Mouse (Mus musculus): Measurements from ENCODE around the gene Dmgdh. TPM values are rescaled to one million over a fixed set of nuclear protein-coding genes. Genes with fewer than 3 reads are reported as not detected.

Gene Dmgdh
- polyA plus RNA-seq, 1 experiment: not detected

GRCm38 (mm10) chr13:93657941-93658340, 16.3 kb upstream of the Dmgdh start:
- H3K4me3 ChIP-seq (ENCODE audit: insufficient read depth, low read length): no peak overlapping the region
- no peaks in the 10 kb centered on the region for H3K4me1 ChIP-seq (ENCODE audit: control insufficient read depth, insufficient read depth, low read length)
- TF ChIP-seq POLR2A (IDR thresholded peaks at IDR 0.05; ENCODE audit: low read depth, low read length): no peak
- no peak for TF ChIP-seq CTCF (IDR thresholded peaks at IDR 0.05; ENCODE audit: borderline replicate concordance, insufficient read depth, low read length)
- no peak overlapping the region for H3K27ac ChIP-seq (ENCODE audit: insufficient read depth, low read length)

GRCm38 (mm10) chr13:93667586-93667985, 6.6 kb upstream of the Dmgdh start:
- H3K4me1 ChIP-seq (ENCODE audit: control insufficient read depth, insufficient read depth, low read length): no peaks in the 10 kb centered on the region
- H3K4me3 ChIP-seq (ENCODE audit: insufficient read depth, low read length): no peak overlapping the region
- no peak overlapping the region for H3K27ac ChIP-seq (ENCODE audit: insufficient read depth, low read length)
- no peak for TF ChIP-seq POLR2A (IDR thresholded peaks at IDR 0.05; ENCODE audit: low read depth, low read length)

GRCm38 (mm10) chr13:93672371-93672770, 1.9 kb upstream of the Dmgdh start:
- TF ChIP-seq CTCF (IDR thresholded peaks at IDR 0.05; ENCODE audit: borderline replicate concordance, insufficient read depth, low read length) (no peak), POLR2A (IDR thresholded peaks at IDR 0.05; ENCODE audit: low read depth, low read length) (no peak)
- Histone ChIP-seq H3K4me1 (ENCODE audit: control insufficient read depth, insufficient read depth, low read length) (no peaks in the 10 kb centered on the region), H3K4me3 (ENCODE audit: insufficient read depth, low read length) (no peak overlapping the region), H3K27ac (ENCODE audit: insufficient read depth, low read length) (no peak overlapping the region)

- Histone ChIP-seq H3K27ac (ENCODE audit: insufficient read depth, low read length) (no peak overlapping the region), H3K4me1 (ENCODE audit: control insufficient read depth, insufficient read depth, low read length) (no peaks in the 10 kb centered on the region), H3K4me3 (ENCODE audit: insufficient read depth, low read length) (no peak overlapping the region)
- TF ChIP-seq POLR2A (IDR thresholded peaks at IDR 0.05; ENCODE audit: low read depth, low read length) (no peak), CTCF (IDR thresholded peaks at IDR 0.05; ENCODE audit: borderline replicate concordance, insufficient read depth, low read length) (no peak)
These were observed 937 bp upstream of the Dmgdh start for GRCm38 (mm10) chr13:93673296-93673695.

DNA sequence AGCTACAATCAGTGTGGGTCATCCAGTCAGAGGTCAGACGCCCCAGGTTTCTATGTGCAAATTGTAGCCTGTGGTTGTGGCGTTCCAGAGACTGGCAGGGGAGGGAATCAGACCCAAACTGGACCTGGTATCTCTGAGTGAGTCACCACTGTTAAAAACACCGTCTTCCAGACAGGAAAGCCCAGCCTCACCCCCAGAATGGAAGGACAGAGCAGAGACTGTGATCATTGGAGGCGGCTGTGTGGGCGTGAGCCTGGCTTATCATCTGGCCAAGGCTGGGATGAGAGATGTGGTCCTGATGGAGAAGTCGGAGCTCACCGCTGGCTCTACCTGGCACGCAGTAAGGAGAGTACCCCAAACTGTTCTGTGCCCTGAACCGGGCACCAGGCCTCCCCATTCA, 2.6 kb downstream of the Dmgdh start:
- no peaks in the 10 kb centered on the region for H3K4me1 ChIP-seq (ENCODE audit: control insufficient read depth, insufficient read depth, low read length)
- TF ChIP-seq POLR2A (IDR thresholded peaks at IDR 0.05; ENCODE audit: low read depth, low read length) (no peak), CTCF (IDR thresholded peaks at IDR 0.05; ENCODE audit: borderline replicate concordance, insufficient read depth, low read length) (no peak)
- no peak overlapping the region for H3K27ac ChIP-seq (ENCODE audit: insufficient read depth, low read length)
- H3K4me3 ChIP-seq (ENCODE audit: insufficient read depth, low read length): no peak overlapping the region

GRCm38 (mm10) chr13:93683336-93683735, 9.1 kb downstream of the Dmgdh start:
- no peaks in the 10 kb centered on the region for H3K4me1 ChIP-seq (ENCODE audit: control insufficient read depth, insufficient read depth, low read length)
- TF ChIP-seq CTCF (IDR thresholded peaks at IDR 0.05; ENCODE audit: borderline replicate concordance, insufficient read depth, low read length) (no peak), POLR2A (IDR thresholded peaks at IDR 0.05; ENCODE audit: low read depth, low read length) (no peak)
- H3K4me3 ChIP-seq (ENCODE audit: insufficient read depth, low read length): no peak overlapping the region
- no peak overlapping the region for H3K27ac ChIP-seq (ENCODE audit: insufficient read depth, low read length)

- H3K4me3 ChIP-seq (ENCODE audit: insufficient read depth, low read length): no peak overlapping the region
- H3K4me1 ChIP-seq (ENCODE audit: control insufficient read depth, insufficient read depth, low read length): no peaks in the 10 kb centered on the region
- H3K27ac ChIP-seq (ENCODE audit: insufficient read depth, low read length): no peak overlapping the region
- TF ChIP-seq POLR2A (IDR thresholded peaks at IDR 0.05; ENCODE audit: low read depth, low read length): no peak
- no peak for TF ChIP-seq CTCF (IDR thresholded peaks at IDR 0.05; ENCODE audit: borderline replicate concordance, insufficient read depth, low read length)
These were observed 11.0 kb downstream of the Dmgdh start for GRCm38 (mm10) chr13:93685226-93685625.

DNA sequence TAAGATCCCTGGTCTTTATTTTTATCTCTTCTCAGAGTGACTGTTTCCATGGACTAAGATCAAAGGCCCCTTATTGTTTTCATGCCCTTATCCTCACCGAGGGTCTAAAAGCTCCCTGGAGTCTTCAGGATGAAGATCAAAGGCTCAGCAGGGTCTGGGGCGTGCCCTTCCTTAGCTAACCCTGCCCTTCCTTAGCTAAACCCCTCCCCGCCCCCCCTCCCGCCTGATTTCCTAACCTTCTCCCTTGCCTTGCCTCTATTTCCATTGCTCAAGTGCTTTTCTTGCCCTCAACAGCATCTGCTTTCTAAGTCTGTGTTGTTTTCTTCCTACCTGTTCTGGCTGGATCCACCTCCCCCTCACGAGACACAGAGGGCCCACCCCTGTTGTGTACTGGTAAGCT, 13.1 kb downstream of the Dmgdh start:
- H3K4me1 ChIP-seq (ENCODE audit: control insufficient read depth, insufficient read depth, low read length): no peaks in the 10 kb centered on the region
- TF ChIP-seq POLR2A (IDR thresholded peaks at IDR 0.05; ENCODE audit: low read depth, low read length) (no peak), CTCF (IDR thresholded peaks at IDR 0.05; ENCODE audit: borderline replicate concordance, insufficient read depth, low read length) (no peak)
- no peak overlapping the region for H3K4me3 ChIP-seq (ENCODE audit: insufficient read depth, low read length)
- no peak overlapping the region for H3K27ac ChIP-seq (ENCODE audit: insufficient read depth, low read length)

- H3K4me1 ChIP-seq (ENCODE audit: control insufficient read depth, insufficient read depth, low read length): no peaks in the 10 kb centered on the region
- TF ChIP-seq POLR2A (IDR thresholded peaks at IDR 0.05; ENCODE audit: low read depth, low read length) (no peak), CTCF (IDR thresholded peaks at IDR 0.05; ENCODE audit: borderline replicate concordance, insufficient read depth, low read length) (no peak)
- no peak overlapping the region for H3K4me3 ChIP-seq (ENCODE audit: insufficient read depth, low read length)
- H3K27ac ChIP-seq (ENCODE audit: insufficient read depth, low read length): no peak overlapping the region
These were observed 15.3 kb downstream of the Dmgdh start for GRCm38 (mm10) chr13:93689566-93689965.

DNA sequence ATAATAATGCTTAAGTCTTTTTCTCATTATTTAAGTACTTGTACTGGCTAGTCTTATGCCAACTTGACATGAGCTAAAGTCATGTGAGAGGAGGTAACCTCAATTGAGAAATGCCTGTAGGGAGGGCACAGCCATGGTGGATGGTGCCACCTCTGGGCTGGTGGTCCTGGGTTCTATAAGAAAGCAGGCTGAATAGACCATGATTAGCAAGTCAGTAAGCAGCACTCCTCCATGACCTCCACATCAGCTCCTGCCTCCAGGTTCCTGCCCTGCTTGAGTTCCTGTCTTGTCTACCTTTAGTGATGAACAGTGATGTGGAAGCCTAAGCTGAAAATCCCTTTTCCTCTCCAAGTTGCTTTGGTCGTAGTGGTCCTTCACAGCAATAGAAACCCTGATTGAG, 16.6 kb downstream of the Dmgdh start:
- Histone ChIP-seq H3K4me1 (ENCODE audit: control insufficient read depth, insufficient read depth, low read length) (no peaks in the 10 kb centered on the region), H3K4me3 (ENCODE audit: insufficient read depth, low read length) (no peak overlapping the region), H3K27ac (ENCODE audit: insufficient read depth, low read length) (no peak overlapping the region)
- TF ChIP-seq POLR2A (IDR thresholded peaks at IDR 0.05; ENCODE audit: low read depth, low read length) (no peak), CTCF (IDR thresholded peaks at IDR 0.05; ENCODE audit: borderline replicate concordance, insufficient read depth, low read length) (no peak)

GRCm38 (mm10) chr13:93698866-93699265, 24.6 kb downstream of the Dmgdh start:
- TF ChIP-seq CTCF (IDR thresholded peaks at IDR 0.05; ENCODE audit: borderline replicate concordance, insufficient read depth, low read length): no peak
- no peak for TF ChIP-seq POLR2A (IDR thresholded peaks at IDR 0.05; ENCODE audit: low read depth, low read length)
- Histone ChIP-seq H3K4me3 (ENCODE audit: insufficient read depth, low read length) (no peak overlapping the region), H3K4me1 (ENCODE audit: control insufficient read depth, insufficient read depth, low read length) (no peaks in the 10 kb centered on the region), H3K27ac (ENCODE audit: insufficient read depth, low read length) (no peak overlapping the region)

Measured in embryonic fibroblast, embryonic 13.5 days (primary cell).